Mouse (Mus musculus) kidney, postnatal 36 days (tissue): ENCODE measurements around the gene Pfkm.

Experiments used
- DNase-seq, 2 experiments: peaks; one replicate each; pipeline ENCODE4 v3.0.0; 2021 to 2022; ENCODE audit warnings: mixed read lengths in 2 of 2

The Pfkm gene

GRCm38 (mm10) chr15:98102401-98102800, 10.0 kb downstream of the Pfkm start:
- DNase-seq, result no peak

- DNase-seq, result no peak
Measured at GRCm38 (mm10) chr15:98106506-98106905, 14.1 kb downstream of the Pfkm start.

- DNase-seq, result no peak
Measured at GRCm38 (mm10) chr15:98107230-98107629, 14.8 kb downstream of the Pfkm start.

- no peak for DNase-seq
Measured at GRCm38 (mm10) chr15:98107703-98108296, 15.4 kb downstream of the Pfkm start.

- peak; percentile 90 to 93 for DNase-seq
Measured at GRCm38 (mm10) chr15:98108297-98109152, 16.1 kb downstream of the Pfkm start.

GRCm38 (mm10) chr15:98111791-98112190, 19.4 kb downstream of the Pfkm start:
- DNase-seq, result peak; percentile 23 to 28

GRCm38 (mm10) chr15:98114098-98114851, 21.9 kb downstream of the Pfkm start:
- no peak for DNase-seq

GRCm38 (mm10) chr15:98114852-98115778, 22.7 kb downstream of the Pfkm start:
- no peak for DNase-seq

GRCm38 (mm10) chr15:98115779-98116163, 23.4 kb downstream of the Pfkm start:
- DNase-seq, result no peak

- no peak for DNase-seq
Measured at GRCm38 (mm10) chr15:98116287-98116686, 23.9 kb downstream of the Pfkm start.

- no peak for DNase-seq
Measured at GRCm38 (mm10) chr15:98119363-98119762, 27.0 kb downstream of the Pfkm start.

- no peak for DNase-seq
Measured at GRCm38 (mm10) chr15:98120831-98121230, 28.4 kb downstream of the Pfkm start.

GRCm38 (mm10) chr15:98131001-98131400, 38.6 kb downstream of the Pfkm start:
- DNase-seq, result no peak

- DNase-seq, result no peak
Measured at GRCm38 (mm10) chr15:98131451-98131850, 39.1 kb downstream of the Pfkm start.

GRCm38 (mm10) chr15:98131942-98132655, 39.7 kb downstream of the Pfkm start:
- no peak for DNase-seq

- no peak for DNase-seq
Measured at GRCm38 (mm10) chr15:98133471-98133870, 41.1 kb downstream of the Pfkm start.

GRCm38 (mm10) chr15:98134034-98134433, 41.6 kb downstream of the Pfkm start:
- DNase-seq, result no peak

- no peak for DNase-seq
Measured at GRCm38 (mm10) chr15:98134666-98135065, 42.3 kb downstream of the Pfkm start.

GRCm38 (mm10) chr15:98135671-98136070, 43.3 kb downstream of the Pfkm start:
- DNase-seq, result no peak

- DNase-seq, result no peak
Measured at GRCm38 (mm10) chr15:98136871-98137270, 44.5 kb downstream of the Pfkm start.

- DNase-seq, result peak in 1 of 2 experiments; percentile 7
Measured at GRCm38 (mm10) chr15:98139763-98140162, 47.4 kb downstream of the Pfkm start.

- DNase-seq, result no peak
Measured at GRCm38 (mm10) chr15:98140809-98141208, 48.4 kb downstream of the Pfkm start.
